Mouse (Mus musculus): ENCODE results near the gene Aprt. TPM values are rescaled to one million over a fixed set of nuclear protein-coding genes. Genes with fewer than 3 reads are reported as not detected.
A peak's percentile ranks its signal among the peaks of the same experiment; 100 is the strongest.

Gene Aprt
- total RNA-seq, 2 experiments from 2014 or later = 40.8 to 42.7 TPM

- DNase-seq = peak; percentile 33 to 48
Observed at GRCm38 (mm10) chr8:122564363-122565352, 12.1 kb downstream of the Aprt start.

GRCm38 (mm10) chr8:122561199-122561598 is 15.5 kb downstream of the Aprt start:
- peak in 1 of 2 experiments; percentile 65 for DNase-seq

GRCm38 (mm10) chr8:122558671-122559349 is 17.9 kb downstream of the Aprt start:
- DNase-seq = no peak

GRCm38 (mm10) chr8:122557248-122558038 is 19.3 kb downstream of the Aprt start:
- DNase-seq = no peak

GRCm38 (mm10) chr8:122556030-122557009 is 20.4 kb downstream of the Aprt start:
- DNase-seq = peak; percentile 63 to 87

- DNase-seq = no peak
Observed at GRCm38 (mm10) chr8:122554786-122555185, 21.9 kb downstream of the Aprt start.

- peak; percentile 94 to 98 for DNase-seq
Observed at GRCm38 (mm10) chr8:122551265-122552051, 25.3 kb downstream of the Aprt start, which contains the start of gene Piezo1. TSS of gene Piezo1 (minus strand) at chr8:122551329.

- DNase-seq = no peak
Observed at GRCm38 (mm10) chr8:122550995-122551264, 25.8 kb downstream of the Aprt start.

- peak; percentile 58 to 72 for DNase-seq
Observed at GRCm38 (mm10) chr8:122550234-122550994, 26.3 kb downstream of the Aprt start.

- DNase-seq = peak in 1 of 2 experiments; percentile 28
Observed at GRCm38 (mm10) chr8:122548891-122549439, 27.7 kb downstream of the Aprt start.

GRCm38 (mm10) chr8:122548331-122548730 is 28.4 kb downstream of the Aprt start:
- no peak for DNase-seq

GRCm38 (mm10) chr8:122547815-122548214 is 28.9 kb downstream of the Aprt start:
- DNase-seq = peak; percentile 48 to 70

- DNase-seq = peak; percentile 80 to 91
Observed at GRCm38 (mm10) chr8:122546811-122547453, 29.8 kb downstream of the Aprt start.

GRCm38 (mm10) chr8:122546066-122546755 is 30.5 kb downstream of the Aprt start:
- DNase-seq = no peak

GRCm38 (mm10) chr8:122544138-122544537 is 32.6 kb downstream of the Aprt start:
- no peak for DNase-seq

GRCm38 (mm10) chr8:122538310-122539076 is 38.2 kb downstream of the Aprt start:
- no peak for DNase-seq

- no peak for DNase-seq
Observed at GRCm38 (mm10) chr8:122537812-122538211, 38.9 kb downstream of the Aprt start.
